Mouse (Mus musculus) spleen, postnatal 4 days (tissue): ENCODE data around the gene Dtd1.

Source experiments
- DNase-seq, 2 experiments: peaks; one replicate each; pipeline ENCODE4 v3.0.0; 2022; ENCODE audit warnings: low spot score in 2 of 2

Gene Dtd1

DNA sequence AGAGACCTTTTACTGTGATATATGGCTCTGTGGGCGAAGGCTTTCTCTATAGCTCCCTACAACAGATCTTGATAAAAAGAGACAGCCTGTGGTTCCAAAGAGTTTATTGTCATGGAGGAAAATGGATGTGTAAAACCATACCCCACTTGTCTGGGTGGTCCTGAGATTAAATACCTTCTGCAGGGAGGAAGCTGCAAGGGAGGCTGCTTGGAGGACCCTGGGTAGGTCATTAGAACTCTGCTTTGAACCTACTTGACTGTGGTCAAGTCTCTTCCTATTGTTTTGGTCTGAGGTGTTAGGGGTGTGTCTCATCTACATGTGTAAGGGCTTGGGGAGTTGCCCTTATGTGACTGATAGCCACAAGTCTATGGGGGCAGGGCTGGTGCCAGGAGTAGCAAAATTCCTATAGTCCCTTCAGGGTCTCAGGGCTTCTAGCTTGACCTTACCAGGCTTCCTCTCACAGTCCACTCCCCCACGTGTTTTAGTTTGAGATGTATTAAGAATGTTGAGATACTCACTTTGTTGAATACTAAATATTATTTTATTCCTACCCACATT lies 115.6 kb downstream of the Dtd1 start:
- no peak for DNase-seq

DNA sequence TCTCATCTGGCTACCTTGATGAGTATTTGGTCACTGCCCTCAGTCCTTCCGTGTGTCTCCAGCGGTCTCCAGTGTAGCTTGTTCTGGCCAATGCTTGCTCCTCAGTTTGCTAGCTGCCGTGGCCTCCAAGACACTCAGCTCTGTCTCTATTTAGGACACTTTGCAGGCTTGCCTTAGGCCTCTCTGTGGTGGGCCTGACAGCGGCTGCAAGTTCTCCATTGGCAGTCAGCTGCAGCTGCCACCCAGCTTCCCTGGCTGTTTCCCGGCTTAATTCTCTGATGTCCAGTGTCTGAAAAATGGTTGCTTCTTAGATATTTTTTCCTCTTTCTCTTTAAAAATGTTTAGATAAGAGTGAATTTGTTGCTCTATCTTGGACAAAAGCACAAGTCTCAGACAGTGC lies 116.6 kb downstream of the Dtd1 start:
- no peak for DNase-seq

DNA sequence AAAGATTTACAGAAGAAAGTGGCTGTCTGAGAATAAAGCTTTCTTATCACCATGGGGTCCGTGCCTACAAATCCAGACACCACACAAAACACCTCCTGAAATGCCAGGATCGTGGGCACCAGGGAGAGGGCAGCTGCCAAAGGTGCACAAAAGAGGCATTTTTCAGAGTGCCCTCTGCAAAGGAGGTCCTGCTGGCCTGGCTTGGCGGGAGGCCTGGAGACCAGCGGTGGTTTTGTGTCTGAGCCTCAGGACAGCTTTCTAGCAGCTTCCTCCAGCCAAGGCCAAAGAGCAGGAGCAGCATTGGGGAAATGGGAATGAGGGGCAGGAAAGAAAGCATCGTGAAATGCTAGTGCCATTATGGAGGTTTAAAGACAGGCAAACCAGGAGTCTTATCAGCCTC lies 118.6 kb downstream of the Dtd1 start:
- DNase-seq: no peak

GRCm38 (mm10) chr2:144719294-144719693 lies 119.6 kb downstream of the Dtd1 start:
- DNase-seq: no peak

DNA sequence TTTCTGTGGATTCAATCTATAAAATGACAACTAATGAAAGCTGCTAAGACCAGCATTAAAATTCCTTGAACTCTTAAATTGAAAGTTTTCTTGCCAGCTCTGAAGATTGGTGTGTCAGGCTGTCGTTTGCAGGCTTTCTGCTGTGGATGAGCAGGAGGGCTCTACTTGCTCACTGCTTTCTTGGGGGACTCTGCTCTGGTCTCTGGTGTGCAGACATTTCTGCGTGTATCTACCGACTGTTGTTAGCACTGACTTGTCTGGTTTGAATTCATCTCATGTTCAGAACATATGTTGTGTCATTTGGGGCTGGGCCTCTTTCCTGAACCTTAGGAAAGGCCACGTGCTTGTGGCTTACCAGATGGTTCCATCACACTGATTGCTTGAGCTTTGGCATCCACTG lies 120.0 kb downstream of the Dtd1 start:
- no peak for DNase-seq

DNA sequence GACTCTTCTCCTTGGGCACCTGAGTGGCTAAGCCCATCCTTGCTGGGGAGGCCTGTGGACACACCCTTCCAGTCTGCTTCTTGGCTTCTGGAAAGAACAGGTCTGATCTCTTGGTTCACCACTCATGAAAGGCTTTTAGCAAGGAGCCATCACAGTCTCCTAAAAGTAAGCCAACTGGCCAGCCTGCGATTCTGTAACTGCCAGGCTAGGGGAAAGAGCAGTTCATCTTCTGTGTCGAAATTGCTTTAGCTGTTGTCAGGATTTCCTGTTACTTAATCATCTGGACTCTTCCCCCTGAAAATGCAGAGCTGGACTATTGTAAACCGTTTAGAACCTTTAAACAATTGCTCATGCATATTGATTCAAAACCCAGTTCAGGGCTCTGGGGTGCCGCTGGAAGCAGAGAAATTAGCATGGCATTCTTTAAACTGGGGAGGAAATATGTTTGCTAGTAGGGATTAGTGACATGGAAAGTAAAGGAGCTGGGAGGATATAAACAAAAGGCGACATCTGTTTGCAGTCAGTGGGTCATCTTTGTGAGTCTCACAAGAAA lies 120.8 kb downstream of the Dtd1 start:
- DNase-seq: no peak

DNA sequence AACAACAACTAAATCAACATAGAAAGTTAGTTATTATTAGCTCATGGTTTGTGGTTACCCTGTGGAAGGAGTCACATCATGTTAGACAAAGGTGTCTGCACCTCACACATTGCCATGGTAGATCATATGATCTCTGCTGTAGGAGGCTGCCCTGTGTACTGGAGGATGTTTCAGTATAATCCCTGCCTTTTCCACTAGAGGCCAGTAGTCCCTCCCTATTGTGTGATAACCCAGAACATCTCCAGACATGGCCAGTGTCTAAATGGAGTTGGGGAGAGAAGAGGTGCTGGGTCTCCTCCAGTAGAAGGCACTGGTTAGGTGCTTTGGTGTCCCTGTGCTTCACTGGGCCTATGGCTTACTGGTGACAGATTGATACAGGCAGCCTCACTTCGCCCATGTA lies 125.0 kb downstream of the Dtd1 start:
- no peak for DNase-seq

GRCm38 (mm10) chr2:144727136-144727535 lies 127.4 kb downstream of the Dtd1 start:
- no peak for DNase-seq

DNA sequence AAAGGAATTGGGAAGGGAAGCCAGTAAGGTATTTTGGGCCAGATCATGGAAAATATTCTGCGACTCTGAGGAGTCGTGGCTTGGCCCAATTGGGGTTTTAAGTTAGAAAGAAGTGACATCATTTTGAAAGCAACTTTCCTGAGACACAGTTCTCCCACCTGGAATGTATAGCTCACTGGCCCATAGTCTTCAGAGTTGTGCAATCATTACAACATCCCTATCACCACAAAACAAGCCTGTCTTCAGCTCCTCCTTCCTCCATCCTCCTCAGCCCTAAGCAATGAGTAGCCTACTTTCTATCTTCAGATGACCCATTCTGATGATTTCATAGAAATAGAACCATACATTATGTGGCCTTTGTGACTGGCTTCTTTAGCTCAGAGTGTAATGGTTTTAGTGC lies 130.1 kb downstream of the Dtd1 start:
- DNase-seq: no peak

DNA sequence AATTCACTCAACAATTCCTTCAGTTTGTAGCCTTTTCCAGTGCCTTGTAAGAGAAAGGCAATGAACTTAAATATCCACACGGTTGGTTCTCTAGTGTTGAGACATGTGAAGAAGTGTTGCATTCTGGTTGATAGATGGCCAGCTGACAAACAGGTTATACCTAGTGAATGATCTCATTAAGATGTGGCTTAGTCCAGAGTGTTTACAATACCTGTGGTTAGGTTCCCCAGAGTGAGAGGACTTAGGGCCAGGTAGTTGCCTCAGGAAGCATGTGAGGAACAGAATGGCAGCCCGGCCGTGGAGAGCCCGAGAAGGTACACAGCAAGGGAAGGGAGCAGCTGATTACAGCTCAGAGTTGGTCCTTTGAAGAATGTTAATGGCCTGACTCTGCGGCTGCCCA lies 138.5 kb downstream of the Dtd1 start:
- no peak for DNase-seq

- no peak for DNase-seq
Observed at GRCm38 (mm10) chr2:144738576-144738975, 138.9 kb downstream of the Dtd1 start.

DNA sequence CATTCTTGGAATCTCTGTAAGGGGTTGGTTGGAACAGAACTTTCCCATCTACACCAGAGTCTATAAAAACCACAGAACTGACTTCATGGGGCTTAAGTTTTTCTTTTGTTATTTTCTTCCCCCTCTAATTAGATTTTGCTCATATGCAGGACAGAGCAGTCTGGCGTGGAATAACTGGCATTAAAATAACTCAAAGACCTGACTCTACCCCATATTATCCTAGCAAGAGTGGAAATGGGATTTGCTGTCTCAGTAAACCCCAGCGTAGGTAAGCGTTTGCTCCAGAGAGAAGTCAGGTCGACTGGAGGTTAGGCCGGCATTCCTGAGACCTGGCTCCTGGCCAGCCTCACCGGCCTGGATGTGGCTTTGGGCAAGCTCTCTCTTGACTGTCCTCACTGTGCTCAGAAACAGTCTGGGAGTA lies 140.9 kb downstream of the Dtd1 start:
- no peak for DNase-seq

- DNase-seq: no peak
Observed at GRCm38 (mm10) chr2:144741973-144742372, 142.3 kb downstream of the Dtd1 start.

DNA sequence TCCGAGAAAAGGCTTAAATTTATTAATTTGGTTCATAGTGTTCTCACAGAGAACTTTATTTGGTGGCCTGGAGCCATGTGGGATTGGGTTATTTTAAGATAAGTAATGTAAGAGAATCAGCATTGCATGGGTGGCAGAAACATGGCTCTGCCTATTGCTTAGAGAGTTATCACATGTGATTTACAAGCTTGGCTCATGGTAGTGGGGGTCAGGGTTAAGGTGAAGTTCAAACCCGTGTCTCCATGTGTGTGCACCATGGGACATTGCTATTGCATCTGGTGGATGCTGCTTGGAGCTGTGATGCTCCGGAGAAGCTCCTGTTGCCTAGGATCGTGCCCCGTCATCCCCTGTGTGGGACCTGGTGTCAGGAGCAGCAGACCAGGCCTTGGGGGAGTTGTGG lies 143.6 kb downstream of the Dtd1 start:
- no peak for DNase-seq

DNA sequence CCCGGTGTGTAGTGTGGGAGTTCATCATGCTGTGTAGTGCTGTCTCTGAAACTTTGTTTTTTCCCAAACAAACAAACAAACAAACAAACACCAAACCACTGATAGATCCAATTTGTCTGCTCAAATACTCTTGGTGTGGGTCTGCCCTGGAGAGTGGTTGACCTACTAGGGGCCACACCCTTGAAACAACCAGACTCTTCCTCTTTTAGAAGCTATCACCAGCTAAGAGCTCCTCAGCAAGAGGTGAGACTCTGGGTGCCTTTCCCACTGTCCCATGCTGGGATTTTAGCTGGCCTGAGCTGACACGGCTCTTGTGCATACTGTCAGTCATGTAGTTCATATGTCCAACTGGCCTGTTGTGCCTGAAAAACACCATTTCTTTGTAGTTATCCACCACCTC lies 145.6 kb downstream of the Dtd1 start:
- no peak for DNase-seq

GRCm38 (mm10) chr2:144746046-144746783 lies 146.5 kb downstream of the Dtd1 start:
- no peak for DNase-seq

DNA sequence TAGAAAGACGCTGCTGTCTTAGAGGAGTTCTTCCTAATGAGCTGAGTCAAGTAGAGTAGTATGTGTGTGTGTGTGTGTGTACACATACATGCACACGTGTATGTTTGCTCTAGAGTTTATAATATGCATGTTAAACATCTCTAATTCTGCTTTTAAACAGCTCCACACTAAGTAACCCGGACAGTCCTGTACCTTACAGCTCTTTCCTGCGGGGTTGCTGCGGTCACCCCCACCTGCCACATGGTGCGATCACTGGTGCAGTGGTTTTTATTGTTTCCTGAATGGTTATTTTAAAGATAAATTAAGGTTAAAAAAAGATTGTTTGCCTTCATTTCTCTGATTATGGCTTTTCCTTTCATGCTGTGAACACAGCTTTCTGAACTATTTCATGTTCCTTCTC lies 153.9 kb downstream of the Dtd1 start:
- DNase-seq: no peak

DNA sequence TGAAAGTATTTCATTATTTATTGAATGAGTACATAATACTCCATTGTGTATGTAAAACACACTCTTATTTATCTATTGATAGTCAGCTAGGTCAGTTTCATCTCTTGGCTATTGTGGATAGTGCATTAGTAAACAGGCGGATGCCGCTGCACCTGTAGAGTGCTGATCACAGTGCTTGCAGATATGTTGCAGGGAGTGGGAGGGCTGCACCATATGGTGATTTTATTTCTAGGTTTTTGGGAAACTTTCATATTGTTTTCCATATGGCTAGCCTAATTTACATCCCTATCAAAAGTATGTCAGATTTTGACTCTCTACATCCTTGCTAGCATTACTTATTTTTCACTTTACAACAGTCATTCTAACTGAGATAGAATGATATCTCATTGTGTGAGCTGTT lies 155.3 kb downstream of the Dtd1 start:
- DNase-seq: no peak

GRCm38 (mm10) chr2:144760666-144761065 lies 161.0 kb downstream of the Dtd1 start:
- no peak for DNase-seq

DNA sequence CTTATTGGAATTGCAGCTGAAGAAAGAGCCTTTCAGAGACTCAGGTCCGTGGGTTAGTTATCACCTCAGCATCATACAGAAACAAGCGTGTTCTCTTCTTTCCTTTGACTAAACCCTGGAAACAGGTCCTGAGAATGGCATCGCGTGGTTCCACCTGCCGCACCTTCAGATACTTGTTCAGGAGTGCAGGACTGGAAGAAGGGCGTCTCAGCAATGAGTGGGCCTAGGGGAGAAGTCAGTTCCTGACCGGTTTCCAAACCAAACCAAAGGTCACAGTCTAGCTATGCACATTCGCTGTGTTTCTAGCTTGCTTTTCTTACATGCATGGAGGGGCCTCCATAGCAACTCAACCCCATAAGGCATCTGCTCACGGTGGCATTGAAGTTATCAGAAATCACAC lies 164.0 kb downstream of the Dtd1 start:
- DNase-seq: no peak

- no peak for DNase-seq
Observed at GRCm38 (mm10) chr2:144764116-144764788, 164.6 kb downstream of the Dtd1 start.

DNA sequence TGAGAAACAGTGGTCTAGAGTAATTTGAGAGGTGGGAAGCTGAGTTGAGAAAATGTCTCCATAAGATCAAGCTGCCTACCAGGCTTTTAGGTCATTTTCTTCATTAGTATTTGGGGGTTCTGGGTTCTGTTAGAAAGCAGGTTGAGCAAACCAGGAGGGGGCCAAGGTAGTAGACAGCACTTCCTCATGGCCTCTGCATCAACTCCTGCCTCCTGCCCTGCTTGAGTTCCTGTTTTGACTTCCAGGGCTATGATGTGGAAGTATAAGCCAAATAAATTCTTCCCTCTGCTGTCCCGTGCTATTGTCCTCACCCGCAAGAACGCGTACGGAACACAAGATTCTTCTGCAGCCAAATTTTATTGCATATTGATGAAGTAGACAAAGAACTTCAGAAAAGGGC lies 165.5 kb downstream of the Dtd1 start:
- no peak for DNase-seq
